Mouse (Mus musculus) CH12.LX (cell line): ENCODE data around the gene Samd14.

Source experiments
- CHD2 ChIP-seq: IDR thresholded peaks from 2 replicates; pipeline ENCODE4 v1.6.1; 2011; ENCODE audit warnings: low read length, improper control_type of control experiment
- CTCF ChIP-seq, 2 experiments: IDR thresholded peaks in 1 of 2; conservative IDR thresholded peaks in 1 of 2; 2 replicates each; pipeline ENCODE4 v1.5.1; 2011 to 2012; ENCODE audit warnings: low read depth in 2 of 2, low read length in 2 of 2, improper control_type of control experiment in 1 of 2, inconsistent platforms in 1 of 2, mild to moderate bottlenecking in 1 of 2, moderate library complexity in 1 of 2
- E2F4 ChIP-seq: IDR thresholded peaks from 2 replicates; pipeline ENCODE4 v1.6.1; 2011; ENCODE audit warnings: low read depth, low read length, improper control_type of control experiment; ENCODE audit not compliant: insufficient replicate concordance
- EP300 ChIP-seq: IDR thresholded peaks from 2 replicates; pipeline ENCODE4 v1.6.1; 2011; ENCODE audit warnings: low read length, improper control_type of control experiment
- GABPA ChIP-seq: IDR thresholded peaks from 2 replicates; pipeline ENCODE4 v1.6.1; 2012; ENCODE audit warnings: low read depth, low read length, improper control_type of control experiment, inconsistent platforms; ENCODE audit not compliant: insufficient replicate concordance
- MXI1 ChIP-seq: IDR thresholded peaks from 2 replicates; pipeline ENCODE4 v1.6.1; 2011; ENCODE audit warnings: mild to moderate bottlenecking, low read depth, low read length, improper control_type of control experiment
- MYC ChIP-seq: IDR thresholded peaks from 2 replicates; pipeline ENCODE4 v1.6.1; 2011; ENCODE audit warnings: low read depth, mild to moderate bottlenecking, improper control_type of control experiment, low read length
- POLR2A ChIP-seq: IDR thresholded peaks from 2 replicates; pipeline ENCODE4 v1.6.1; 2011; ENCODE audit warnings: low read depth, mild to moderate bottlenecking, improper control_type of control experiment, low read length
- POLR2AphosphoS2 ChIP-seq: IDR thresholded peaks from 2 replicates; pipeline ENCODE4 v1.6.1; 2011; ENCODE audit warnings: low read depth, low read length, improper control_type of control experiment
- TBP ChIP-seq: conservative IDR thresholded peaks from 2 replicates; pipeline ENCODE4 v1.6.1; 2011; ENCODE audit warnings: low read depth, low read length, improper control_type of control experiment
- UBTF ChIP-seq: IDR thresholded peaks from 2 replicates; pipeline ENCODE4 v1.6.1; 2012; ENCODE audit warnings: low read depth, mild to moderate bottlenecking, inconsistent platforms, low read length, improper control_type of control experiment, moderate library complexity
- USF1 ChIP-seq: IDR thresholded peaks from 2 replicates; pipeline ENCODE4 v1.6.1; 2014; ENCODE audit warnings: low read depth, mild to moderate bottlenecking, inconsistent platforms, low read length, improper control_type of control experiment
- USF2 ChIP-seq: conservative IDR thresholded peaks from 2 replicates; pipeline ENCODE4 v1.6.1; 2011; ENCODE audit warnings: low read depth, low read length, improper control_type of control experiment

DNA sequence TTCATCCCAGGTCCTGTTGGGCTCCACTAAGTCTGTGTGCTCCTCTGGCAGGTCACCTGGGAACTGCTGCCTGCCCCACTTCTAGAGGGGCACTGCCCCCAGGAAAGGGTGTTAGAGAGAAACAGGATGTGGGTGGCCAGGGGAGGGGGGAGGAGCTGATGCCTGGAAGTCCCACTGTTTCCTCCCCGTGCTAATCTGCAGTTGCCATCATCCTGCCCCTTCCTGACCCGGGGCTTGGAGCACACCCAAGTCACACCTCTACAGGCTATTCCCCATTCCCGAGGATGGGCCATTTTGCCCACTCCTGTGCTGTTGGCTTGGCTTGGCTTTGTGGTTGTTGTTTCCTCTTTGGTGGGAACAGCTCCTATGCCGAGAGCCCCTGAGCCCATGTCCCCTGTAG is 9.1 kb upstream of the Samd14 start:
- TF ChIP-seq POLR2A (no peak), CTCF (conservative IDR thresholded peaks at IDR 0.05 in 1 of 2, IDR thresholded peaks at IDR 0.05 in 1 of 2; ENCODE audit: low read depth in 2 of 2, low read length in 2 of 2) (no peak), USF2 (no peak), UBTF (no peak), MXI1 (no peak), GABPA (no peak), CHD2 (no peak), EP300 (no peak), TBP (no peak), E2F4 (no peak), MYC (no peak), POLR2AphosphoS2 (no peak), USF1 (no peak)
